In genomic region chr4:154856480-154856837, GRCm38 (mm10) we compare ENCODE assay signal across 9 mouse cellular contexts. TPM values are rescaled to one million over a fixed set of nuclear protein-coding genes. Genes with fewer than 3 reads are reported as not detected.
DNase-seq lines count a peak whose midpoint lies in the region; ATAC-seq and TF ChIP-seq lines count a peak whose summit lies in the region.
"Had no signal": no experiment of that assay in that cellular context is flagged by ENCODE, and none has a peak within 500 bp of the region (broad histone marks: within the 10 kb centered on the region; RNA-seq: fewer than 3 reads in every experiment).

No protein-coding gene starts in this region.

- TF ChIP-seq CTCF in kidney, postnatal 0 days (IDR thresholded peaks at IDR 0.05; ENCODE audit: low read depth): no peak
- TF ChIP-seq CTCF in midbrain, postnatal 0 days (IDR thresholded peaks at IDR 0.05): no peak; the same call in none of the 2 replicates

- no peak for ATAC-seq in kidney, postnatal 0 days (replicated peaks; ENCODE audit: low FRiP score, low read depth)
- ATAC-seq in embryonic facial prominence, embryonic 14.5 days (ENCODE audit: low read depth): no peak
- ATAC-seq in intestine, embryonic 14.5 days (replicated peaks; ENCODE audit: low FRiP score, low TSS enrichment, low read depth): no peak
- ATAC-seq in midbrain, postnatal 0 days (ENCODE audit: low FRiP score): no peak; the same call in 1 of the 2 replicates

- H3K9me3 ChIP-seq in kidney, postnatal 0 days (replicated peaks; ENCODE audit: low read length): no peaks in the 10 kb centered on the region; the same call in 1 of the 2 replicates
- no peaks in the 10 kb centered on the region for H3K9me3 ChIP-seq in embryonic facial prominence, embryonic 14.5 days (ENCODE audit: control insufficient read depth, low read length)
- no peaks in the 10 kb centered on the region for H3K9me3 ChIP-seq in intestine, embryonic 14.5 days (ENCODE audit: control insufficient read depth, low read length)
- H3K9me3 ChIP-seq in midbrain, postnatal 0 days (ENCODE audit: low read length): no peaks in the 10 kb centered on the region

- intact Hi-C loops in left cerebral cortex, postnatal 10 days (cut with DNase I): no loop called here

- H3K27ac ChIP-seq in kidney, postnatal 0 days: no peak overlapping the region
- H3K27ac ChIP-seq in embryonic facial prominence, embryonic 14.5 days (replicated peaks; ENCODE audit: low read depth, low read length): no peak overlapping the region
- H3K27ac ChIP-seq in intestine, embryonic 14.5 days (ENCODE audit: low read depth): no peak overlapping the region
- peak overlapping the region; percentile 96 for H3K27ac ChIP-seq in midbrain, postnatal 0 days (ENCODE audit: low read depth, low read length)

- peaks cover 30% of the 10 kb centered on the region for H3K27me3 ChIP-seq in kidney, postnatal 0 days (ENCODE audit: insufficient read depth, low read length)
- peaks cover 40% of the 10 kb centered on the region for H3K27me3 ChIP-seq in embryonic facial prominence, embryonic 14.5 days (replicated peaks; ENCODE audit: control insufficient read depth, insufficient read depth, low read length)
- H3K27me3 ChIP-seq in intestine, embryonic 14.5 days (replicated peaks; ENCODE audit: control insufficient read depth, insufficient read depth, low read length): peaks cover 28% of the 10 kb centered on the region
- peaks cover 4% of the 10 kb centered on the region; the same call in 1 of the 2 replicates for H3K27me3 ChIP-seq in midbrain, postnatal 0 days (ENCODE audit: insufficient read depth, low read length)

- H3K4me3 ChIP-seq in kidney, postnatal 0 days (replicated peaks; ENCODE audit: low read depth, low read length): peak overlapping the region; percentile 42
- H3K4me3 ChIP-seq in embryonic facial prominence, embryonic 14.5 days (ENCODE audit: low read depth, low read length): peak overlapping the region; percentile 52
- H3K4me3 ChIP-seq in intestine, embryonic 14.5 days (ENCODE audit: low read depth, low read length): peak overlapping the region; percentile 43
- H3K4me3 ChIP-seq in midbrain, postnatal 0 days (ENCODE audit: low read depth, low read length): peak overlapping the region; percentile 54

- DNase-seq in kidney, postnatal 0 days (ENCODE audit: low spot score): no peak
- no peak for DNase-seq in kidney, postnatal 4 days
- no peak for DNase-seq in embryonic facial prominence, embryonic 14.5 days (ENCODE audit: low spot score)
- no peak for DNase-seq in intestine, embryonic 14.5 days (ENCODE audit: low spot score)
- DNase-seq in midbrain, postnatal 0 days (ENCODE audit: low spot score): no peak
- DNase-seq in cerebellum, postnatal 4 days (ENCODE audit: low spot score in 2 of 2): no peak
- no peak for DNase-seq in left cerebral cortex, adult 11 months (ENCODE audit: low spot score)
- no peak for DNase-seq in left cerebral cortex, postnatal 10 days (ENCODE audit: extremely low spot score in 1 of 2, low spot score in 2 of 2)

- peak overlapping the region; percentile 82 for H3K4me2 ChIP-seq in kidney, postnatal 0 days (ENCODE audit: low read length)
- peak overlapping the region; percentile 88 for H3K4me2 ChIP-seq in embryonic facial prominence, embryonic 14.5 days (ENCODE audit: low read depth, low read length)
- H3K4me2 ChIP-seq in intestine, embryonic 14.5 days (ENCODE audit: low read length): peak overlapping the region; percentile 72
- H3K4me2 ChIP-seq in midbrain, postnatal 0 days (ENCODE audit: low read depth, low read length, poor library complexity, severe bottlenecking): peak overlapping the region; percentile 76

- H3K4me1 ChIP-seq in kidney, postnatal 0 days (replicated peaks; ENCODE audit: insufficient read depth, low read length): peaks cover 4% of the 10 kb centered on the region; the same call in 1 of the 2 replicates
- H3K4me1 ChIP-seq in embryonic facial prominence, embryonic 14.5 days (ENCODE audit: control insufficient read depth, insufficient read depth, low read length): 0 out of 2 replicates have a peak, but pooled peaks cover 3% of the 10 kb centered on the region
- 0 out of 2 replicates have a peak, but pooled peaks cover 3% of the 10 kb centered on the region for H3K4me1 ChIP-seq in intestine, embryonic 14.5 days (replicated peaks; ENCODE audit: control insufficient read depth, insufficient read depth, low read length)
- 0 out of 2 replicates have a peak, but pooled peaks cover 4% of the 10 kb centered on the region for H3K4me1 ChIP-seq in midbrain, postnatal 0 days (ENCODE audit: insufficient read depth, low read length)

- 16% methylated on average over 9 of the region's 9 CpGs for WGBS in kidney, postnatal 0 days
- WGBS in embryonic facial prominence, embryonic 14.5 days: 19% methylated on average over 9 of the region's 9 CpGs
- WGBS in intestine, embryonic 14.5 days: 16% methylated on average over 9 of the region's 9 CpGs
- 15% methylated on average over 9 of the region's 9 CpGs for whole genome bisulfite sequencing in midbrain, postnatal 0 days

- H3K36me3 ChIP-seq in kidney, postnatal 0 days (ENCODE audit: insufficient read depth, low read length): no peaks in the 10 kb centered on the region
- no peaks in the 10 kb centered on the region for H3K36me3 ChIP-seq in embryonic facial prominence, embryonic 14.5 days (ENCODE audit: control insufficient read depth, insufficient read depth, low read length)
- no peaks in the 10 kb centered on the region for H3K36me3 ChIP-seq in intestine, embryonic 14.5 days (ENCODE audit: control insufficient read depth, insufficient read depth, low read length)
- no peaks in the 10 kb centered on the region for H3K36me3 ChIP-seq in midbrain, postnatal 0 days (ENCODE audit: insufficient read depth, low read length)

- 0 out of 2 replicates have a peak overlapping the region, but pooled peaks have one; percentile 40 for H3K9ac ChIP-seq in kidney, postnatal 0 days (ENCODE audit: low read depth, low read length)
- H3K9ac ChIP-seq in embryonic facial prominence, embryonic 14.5 days (ENCODE audit: low read depth, low read length): peak overlapping the region; percentile 60
- H3K9ac ChIP-seq in intestine, embryonic 14.5 days (ENCODE audit: low read length): peak overlapping the region; percentile 35
- H3K9ac ChIP-seq in midbrain, postnatal 0 days (replicated peaks; ENCODE audit: low read length, poor library complexity, severe bottlenecking): peak overlapping the region; percentile 81; the same call in 1 of the 2 replicates

RNA-seq across cellular contexts. Expression of gene Mmel1, which starts 12.9 kb away (rescaled TPM):
- not detected in 2 replicates for polyA plus RNA-seq in kidney, postnatal 0 days (2015; fragmentation: Nextera tagmentation; extraction: Ambion mirVana)
- polyA plus RNA-seq in embryonic facial prominence, embryonic 14.5 days (2014; fragmentation: Nextera tagmentation; extraction: Ambion mirVana): 0.32 and 0.45 TPM in 2 replicates
- polyA plus RNA-seq in intestine, embryonic 14.5 days (2014; fragmentation: Nextera tagmentation; extraction: Ambion mirVana): not detected in 2 replicates
- total RNA-seq in midbrain, postnatal 0 days (2014; rRNA removed): 0.76 and 0.82 TPM in 2 replicates
- polyA plus RNA-seq in midbrain, postnatal 0 days (2015; fragmentation: Nextera tagmentation; extraction: Ambion mirVana): 0.89 and 0.93 TPM in 2 replicates
- under 1 TPM; 0.22 to 0.51 TPM for total RNA-seq in left cerebral cortex, postnatal 10 days (2021)
- polyA plus RNA-seq: large intestine, adult 2 months had no signal

RNA-seq across cellular contexts. Expression of gene Ttc34, which starts 19.2 kb away (rescaled TPM):
- 0.30 and 0.34 TPM in 2 replicates for polyA plus RNA-seq in kidney, postnatal 0 days (2015; fragmentation: Nextera tagmentation; extraction: Ambion mirVana)
- 0.22 and 0.45 TPM in 2 replicates for polyA plus RNA-seq in embryonic facial prominence, embryonic 14.5 days (2014; fragmentation: Nextera tagmentation; extraction: Ambion mirVana)
- polyA plus RNA-seq in intestine, embryonic 14.5 days (2014; fragmentation: Nextera tagmentation; extraction: Ambion mirVana): 0.12 and 0.30 TPM in 2 replicates
- 2.5 and 3.9 TPM in 2 replicates for total RNA-seq in midbrain, postnatal 0 days (2014; rRNA removed)
- polyA plus RNA-seq in midbrain, postnatal 0 days (2015; fragmentation: Nextera tagmentation; extraction: Ambion mirVana): 2.9 and 3.3 TPM in 2 replicates
- total RNA-seq in left cerebral cortex, postnatal 10 days (2021): 1 to 10 TPM; 2.5 to 2.9 TPM

RNA-seq across cellular contexts. Expression of gene Fam213b, which starts 42.5 kb away (rescaled TPM):
- 40.6 and 42.0 TPM in 2 replicates for polyA plus RNA-seq in kidney, postnatal 0 days (2015; fragmentation: Nextera tagmentation; extraction: Ambion mirVana)
- polyA plus RNA-seq in embryonic facial prominence, embryonic 14.5 days (2014; fragmentation: Nextera tagmentation; extraction: Ambion mirVana): 50.3 and 52.1 TPM in 2 replicates
- 37.1 and 39.8 TPM in 2 replicates for polyA plus RNA-seq in intestine, embryonic 14.5 days (2014; fragmentation: Nextera tagmentation; extraction: Ambion mirVana)
- total RNA-seq in midbrain, postnatal 0 days (2014; rRNA removed): 34.9 and 36.6 TPM in 2 replicates
- 73.3 and 90.9 TPM in 2 replicates for polyA plus RNA-seq in midbrain, postnatal 0 days (2015; fragmentation: Nextera tagmentation; extraction: Ambion mirVana)
- 10 to 100 TPM; 25.5 to 26.0 TPM for total RNA-seq in left cerebral cortex, postnatal 10 days (2021)
